Mouse (Mus musculus) embryonic facial prominence, embryonic 13.5 days (tissue): ENCODE results near the gene Nudcd3. TPM values are rescaled to one million over a fixed set of nuclear protein-coding genes. Genes with fewer than 3 reads are reported as not detected.

Experiments used
- ATAC-seq: fragments of 200-750 bp; cut with Nextera tagmentation; 2 replicates; pipeline ENCODE4 v1.8.0; 2017; ENCODE audit warnings: low read depth; ENCODE audit not compliant: insufficient number of reproducible peaks, insufficient read depth, low FRiP score, low TSS enrichment
- H3K27ac ChIP-seq: fragments of 300-500 bp; sonication (generic); 2 replicates; pipeline ENCODE4 v1.5.1; 2015; ENCODE audit warnings: moderate library complexity, mild to moderate bottlenecking, inconsistent platforms
- H3K27me3 ChIP-seq: fragments of 300-500 bp; sonication (generic); 2 replicates; pipeline ENCODE4 v1.6.1; 2015; ENCODE audit warnings: mild to moderate bottlenecking, inconsistent platforms
- H3K36me3 ChIP-seq: fragments of 300-500 bp; sonication (generic); 2 replicates; pipeline ENCODE4 v1.6.1; 2015; ENCODE audit warnings: mild to moderate bottlenecking, inconsistent platforms
- H3K4me1 ChIP-seq: fragments of 300-500 bp; sonication (generic); 2 replicates; pipeline ENCODE4 v1.6.1; 2015; ENCODE audit warnings: inconsistent platforms
- H3K4me2 ChIP-seq: fragments of 300-500 bp; sonication (generic); 2 replicates; pipeline ENCODE4 v1.6.1; 2015; ENCODE audit warnings: moderate library complexity, mild to moderate bottlenecking, inconsistent platforms
- H3K4me3 ChIP-seq: fragments of 300-500 bp; sonication (generic); 2 replicates; pipeline ENCODE4 v1.5.1; 2015; ENCODE audit warnings: mild to moderate bottlenecking, inconsistent platforms
- H3K9ac ChIP-seq: fragments of 300-500 bp; sonication (generic); 2 replicates; pipeline ENCODE4 v1.6.1; 2015; ENCODE audit warnings: mild to moderate bottlenecking, inconsistent platforms
- H3K9me3 ChIP-seq: fragments of 300-500 bp; sonication (generic); 2 replicates; pipeline ENCODE4 v1.6.1; 2016; ENCODE audit warnings: inconsistent platforms
- WGBS: fragments of 180-500 bp; shearing (Covaris S2); methylation state at CpG from one replicate; pipeline ENCODE4 v1.1.7; 2015; ENCODE audit warnings: mixed read lengths; 5-methylcytosine and 5-hydroxymethylcytosine counted together
- polyA plus RNA-seq: library from polyadenylated mRNA; unstranded; fragments of >200 nt; fragmentation: Nextera tagmentation; extraction: Ambion mirVana; gene quantifications from 2 replicates; pipeline ENCODE4 v1.2.1, GENCODE M21; 2015

The Nudcd3 gene
- polyA plus RNA-seq = 42.6 and 44.4 TPM in 2 replicates

GRCm38 (mm10) chr11:6200087-6200569 lies at the start of gene Nudcd3:
TSS of gene Nudcd3 (minus strand) at chr11:6200415.
- H3K9ac ChIP-seq = peak within 1 kb of the TSS; percentile 91
- peak; percentile 89 for ATAC-seq
- under 1% methylated on average over 39 of the region's 39 CpGs for WGBS
- no peaks in the 10 kb centered on the region for H3K36me3 ChIP-seq
- H3K27ac ChIP-seq = peak within 1 kb of the TSS; percentile 95
- H3K4me3 ChIP-seq = peak within 1 kb of the TSS; percentile 91
- no peaks in the 10 kb centered on the region for H3K27me3 ChIP-seq
- H3K4me2 ChIP-seq = peak within 1 kb of the TSS; percentile 71
- H3K4me1 ChIP-seq = peaks cover 16% of the 10 kb centered on the region
- H3K9me3 ChIP-seq = no peaks in the 10 kb centered on the region

- Histone ChIP-seq H3K4me2 (no peak overlapping the region), H3K9me3 (no peaks in the 10 kb centered on the region), H3K4me1 (no peaks in the 10 kb centered on the region), H3K9ac (no peak overlapping the region), H3K27me3 (no peaks in the 10 kb centered on the region), H3K27ac (no peak overlapping the region), H3K4me3 (no peak overlapping the region), H3K36me3 (no peaks in the 10 kb centered on the region)
- ATAC-seq = no peak
- 56% methylated on average over 19 of the region's 19 CpGs for WGBS
Measured at GRCm38 (mm10) chr11:6244707-6245106, 44.5 kb upstream of the Nudcd3 start.

GRCm38 (mm10) chr11:6233025-6233424 lies 32.8 kb upstream of the Nudcd3 start:
- Histone ChIP-seq H3K27me3 (no peaks in the 10 kb centered on the region), H3K36me3 (no peaks in the 10 kb centered on the region), H3K27ac (no peak overlapping the region), H3K4me3 (no peak overlapping the region), H3K4me2 (no peak overlapping the region), H3K9ac (no peak overlapping the region), H3K9me3 (peaks cover 24% of the 10 kb centered on the region), H3K4me1 (no peaks in the 10 kb centered on the region)
- 83% methylated on average over 4 of the region's 4 CpGs for WGBS
- ATAC-seq = no peak

GRCm38 (mm10) chr11:6230012-6230411 lies 29.8 kb upstream of the Nudcd3 start, which contains the start of gene Npc1l1:
TSS of gene Npc1l1 (minus strand) at chr11:6230143.
- H3K4me3 ChIP-seq = no peak within 1 kb of the TSS
- H3K9me3 ChIP-seq = peaks cover 7% of the 10 kb centered on the region; the same call in 1 of the 2 replicates
- no peak within 1 kb of the TSS for H3K4me2 ChIP-seq
- H3K4me1 ChIP-seq = no peaks in the 10 kb centered on the region
- no peak within 1 kb of the TSS for H3K27ac ChIP-seq
- no peaks in the 10 kb centered on the region for H3K27me3 ChIP-seq
- no peak for ATAC-seq
- H3K9ac ChIP-seq = no peak within 1 kb of the TSS
- no peaks in the 10 kb centered on the region for H3K36me3 ChIP-seq
- WGBS = 86% methylated on average over 7 of the region's 7 CpGs

DNA sequence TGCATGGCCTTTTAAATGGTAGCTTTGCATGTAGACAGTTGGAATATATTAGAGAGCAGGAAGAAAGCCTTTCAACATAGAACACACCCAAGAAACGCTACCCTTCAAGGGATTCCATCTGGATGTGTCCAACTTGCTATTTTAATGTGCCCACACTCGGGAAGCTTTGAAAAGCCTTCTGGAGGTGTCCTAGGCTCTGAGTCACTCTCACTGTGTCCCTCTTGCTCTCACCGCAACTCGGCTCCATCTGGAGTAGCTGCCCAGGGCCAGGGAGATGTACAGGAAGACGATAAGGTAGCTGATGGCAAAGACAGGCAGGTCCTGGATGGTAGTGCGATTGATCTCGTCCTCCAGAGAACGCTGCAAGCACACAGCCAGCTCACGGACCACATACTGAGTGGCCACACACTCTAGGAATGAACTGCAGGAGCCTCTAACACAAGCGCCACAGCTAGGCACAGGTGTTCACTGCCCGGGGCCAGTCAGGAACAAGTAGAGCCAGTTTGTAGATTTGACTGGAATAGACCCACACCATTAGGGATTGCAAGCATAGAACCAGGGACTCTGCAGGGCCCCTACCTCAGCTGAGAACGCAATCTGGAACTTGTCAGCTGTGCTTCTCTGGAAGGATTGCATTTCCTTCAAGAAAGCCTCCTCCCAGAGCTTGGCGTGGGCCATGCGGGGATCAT lies 24.5 kb upstream of the Nudcd3 start:
- no peak for ATAC-seq
- H3K9me3 ChIP-seq = no peaks in the 10 kb centered on the region
- no peaks in the 10 kb centered on the region for H3K4me1 ChIP-seq
- H3K27ac ChIP-seq = no peak overlapping the region
- no peak overlapping the region for H3K9ac ChIP-seq
- WGBS = 68% methylated on average over 14 of the region's 14 CpGs
- no peaks in the 10 kb centered on the region for H3K27me3 ChIP-seq
- no peak overlapping the region for H3K4me3 ChIP-seq
- no peaks in the 10 kb centered on the region for H3K36me3 ChIP-seq
- no peak overlapping the region for H3K4me2 ChIP-seq

DNA sequence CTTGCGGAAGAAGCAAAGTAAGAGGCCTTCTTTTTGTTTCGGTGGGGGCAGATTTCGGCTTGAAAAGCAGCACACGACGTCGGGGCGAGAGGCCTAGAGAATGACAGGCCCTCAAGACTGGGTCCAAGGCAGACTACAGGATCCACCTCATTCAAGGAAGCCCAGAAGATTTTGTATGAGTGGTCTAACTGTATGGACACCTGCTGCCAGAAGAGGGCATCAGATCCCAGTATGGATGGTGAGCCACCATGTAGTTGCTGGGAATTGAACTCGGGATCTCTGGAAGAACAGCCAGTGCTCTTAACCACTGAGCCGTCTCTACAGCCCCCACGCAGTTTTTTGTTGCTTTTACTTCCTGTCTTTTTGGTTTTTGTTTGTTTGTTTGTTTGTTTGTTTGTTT lies 22.0 kb upstream of the Nudcd3 start:
- Histone ChIP-seq H3K4me1 (no peaks in the 10 kb centered on the region), H3K4me2 (no peak overlapping the region), H3K4me3 (no peak overlapping the region), H3K9me3 (no peaks in the 10 kb centered on the region), H3K27ac (no peak overlapping the region), H3K9ac (no peak overlapping the region), H3K27me3 (no peaks in the 10 kb centered on the region), H3K36me3 (no peaks in the 10 kb centered on the region)
- 93% methylated on average over 10 of the region's 10 CpGs for WGBS
- ATAC-seq = no peak

DNA sequence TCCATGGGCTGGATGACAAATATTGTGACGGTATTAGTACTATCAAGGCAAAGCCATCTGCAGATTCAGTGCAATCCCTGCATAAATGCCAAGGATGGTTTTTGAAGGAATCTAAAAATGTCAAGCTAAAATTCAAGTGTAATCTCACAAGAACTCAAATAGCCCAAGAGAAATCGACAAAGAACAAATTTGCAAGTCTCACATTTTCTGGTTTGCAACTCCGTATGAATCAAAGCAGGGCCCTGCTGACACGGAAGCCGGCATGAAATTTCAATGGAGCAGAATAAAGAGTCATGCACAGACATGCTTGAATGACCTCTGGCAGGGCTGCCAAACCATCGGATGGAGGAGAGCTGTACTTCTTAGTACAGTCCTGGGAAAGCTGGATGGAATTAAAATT lies 19.8 kb upstream of the Nudcd3 start:
- H3K36me3 ChIP-seq = no peaks in the 10 kb centered on the region
- no peak overlapping the region for H3K27ac ChIP-seq
- no peak overlapping the region for H3K9ac ChIP-seq
- H3K4me1 ChIP-seq = no peaks in the 10 kb centered on the region
- no peak overlapping the region for H3K4me2 ChIP-seq
- H3K9me3 ChIP-seq = no peaks in the 10 kb centered on the region
- WGBS = 75% methylated on average over 6 of the region's 6 CpGs
- H3K27me3 ChIP-seq = no peaks in the 10 kb centered on the region
- H3K4me3 ChIP-seq = no peak overlapping the region
- ATAC-seq = no peak

DNA sequence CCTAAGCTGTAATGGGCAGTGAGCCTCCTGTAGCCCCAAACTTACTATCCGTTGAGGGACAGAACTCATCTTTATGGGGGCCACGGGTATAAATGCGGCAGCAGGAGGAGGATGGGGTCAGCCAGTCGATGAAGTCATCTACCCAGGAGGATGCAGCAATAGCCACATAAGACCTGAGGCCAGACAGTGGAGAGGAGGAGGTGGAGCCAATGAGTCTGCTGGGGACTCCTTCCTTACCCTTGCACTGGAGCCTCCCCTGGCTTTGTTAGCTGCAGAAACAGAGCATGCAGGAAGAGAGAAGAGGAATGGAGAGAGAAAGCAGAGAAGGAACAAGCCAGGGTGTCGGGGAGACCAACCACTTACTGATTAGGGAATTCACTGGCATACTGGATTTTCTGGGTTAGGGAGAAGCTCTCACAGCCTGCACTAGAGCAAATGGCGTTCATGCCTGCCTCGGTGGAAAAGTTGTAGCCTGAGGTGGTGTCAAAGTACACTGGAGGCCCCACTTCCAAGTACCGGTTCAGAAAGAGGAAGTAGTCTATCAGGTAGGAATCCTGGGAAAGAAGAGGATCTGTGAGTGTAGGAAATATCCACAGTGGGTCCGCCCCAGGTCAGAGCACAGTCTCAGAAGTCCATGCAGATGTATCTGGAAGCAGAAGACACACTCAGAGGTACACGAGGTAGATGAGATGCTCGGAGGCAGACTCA lies 18.1 kb upstream of the Nudcd3 start:
- Histone ChIP-seq H3K4me3 (no peak overlapping the region), H3K4me1 (no peaks in the 10 kb centered on the region), H3K4me2 (no peak overlapping the region), H3K27ac (no peak overlapping the region), H3K27me3 (no peaks in the 10 kb centered on the region), H3K36me3 (no peaks in the 10 kb centered on the region), H3K9me3 (no peaks in the 10 kb centered on the region), H3K9ac (no peak overlapping the region)
- WGBS = 79% methylated on average over 11 of the region's 11 CpGs
- no peak for ATAC-seq

DNA sequence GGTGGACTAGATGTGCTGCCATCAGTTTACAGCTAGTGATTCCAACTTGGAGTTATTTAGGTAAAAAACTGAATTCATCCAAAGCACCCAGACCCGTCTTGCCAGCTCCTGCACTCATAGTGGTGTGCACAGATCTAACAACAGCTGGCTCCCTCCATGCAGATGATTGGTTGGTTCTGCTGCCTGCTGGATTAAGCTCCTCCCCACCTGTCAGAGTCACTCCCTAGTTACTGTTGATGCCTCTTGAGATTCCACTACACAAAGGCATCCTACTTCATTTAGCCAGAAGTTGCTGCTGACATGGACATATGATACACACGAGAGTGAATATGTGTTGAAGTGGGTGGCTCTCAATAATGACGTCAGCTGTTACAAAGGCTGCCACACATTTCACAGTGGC lies 16.6 kb upstream of the Nudcd3 start:
- Histone ChIP-seq H3K36me3 (no peaks in the 10 kb centered on the region), H3K27ac (no peak overlapping the region), H3K4me3 (no peak overlapping the region), H3K9ac (no peak overlapping the region), H3K9me3 (no peaks in the 10 kb centered on the region), H3K4me1 (no peaks in the 10 kb centered on the region), H3K27me3 (no peaks in the 10 kb centered on the region), H3K4me2 (no peak overlapping the region)
- no peak for ATAC-seq
- WGBS = 40% methylated on average over 3 of the region's 3 CpGs

GRCm38 (mm10) chr11:6208158-6208557 lies 7.9 kb upstream of the Nudcd3 start:
- Histone ChIP-seq H3K36me3 (no peaks in the 10 kb centered on the region), H3K9me3 (0 out of 2 replicates have a peak, but pooled peaks cover 3% of the 10 kb centered on the region), H3K4me2 (no peak overlapping the region), H3K9ac (no peak overlapping the region), H3K27me3 (no peaks in the 10 kb centered on the region), H3K4me3 (no peak overlapping the region), H3K27ac (no peak overlapping the region), H3K4me1 (no peaks in the 10 kb centered on the region)
- no peak for ATAC-seq
- WGBS = 82% methylated on average over 1 of the region's 1 CpGs

GRCm38 (mm10) chr11:6207090-6207489 lies 6.9 kb upstream of the Nudcd3 start:
- WGBS = 85% methylated on average over 2 of the region's 2 CpGs
- H3K27ac ChIP-seq = no peak overlapping the region
- no peaks in the 10 kb centered on the region for H3K4me1 ChIP-seq
- ATAC-seq = no peak
- H3K4me3 ChIP-seq = no peak overlapping the region
- H3K27me3 ChIP-seq = no peaks in the 10 kb centered on the region
- H3K36me3 ChIP-seq = no peaks in the 10 kb centered on the region
- H3K9me3 ChIP-seq = 0 out of 2 replicates have a peak, but pooled peaks cover 3% of the 10 kb centered on the region
- no peak overlapping the region for H3K9ac ChIP-seq
- H3K4me2 ChIP-seq = no peak overlapping the region

DNA sequence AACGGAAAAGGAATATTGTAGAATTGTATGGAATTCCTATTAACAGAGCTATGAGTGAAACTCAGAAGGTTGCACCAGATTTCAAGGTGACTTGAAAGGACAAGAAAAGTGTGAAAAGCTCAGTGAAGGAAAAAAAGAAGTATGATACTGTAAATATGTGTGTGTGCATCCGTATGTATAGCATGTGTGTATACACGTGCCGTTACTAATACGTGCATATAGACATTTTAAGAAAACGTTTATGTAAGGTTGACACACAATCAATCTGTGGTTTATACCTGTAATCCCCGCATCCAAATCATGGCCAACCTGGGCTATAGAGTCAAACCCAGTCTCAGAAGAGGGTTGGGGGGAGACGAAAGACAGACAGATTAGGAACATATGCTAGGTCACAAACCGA lies 355 bp upstream of the Nudcd3 start:
- peak overlapping the region; percentile 95 for H3K27ac ChIP-seq
- no peak for ATAC-seq
- WGBS = 23% methylated on average over 9 of the region's 9 CpGs

More for the DNA sequence above, 355 bp upstream of the Nudcd3 start:
- no peaks in the 10 kb centered on the region for H3K9me3 ChIP-seq
- H3K4me2 ChIP-seq = peak overlapping the region; percentile 71
- peak overlapping the region; percentile 91 for H3K9ac ChIP-seq
- H3K36me3 ChIP-seq = no peaks in the 10 kb centered on the region
- no peaks in the 10 kb centered on the region for H3K27me3 ChIP-seq
- peak overlapping the region; percentile 91 for H3K4me3 ChIP-seq
- H3K4me1 ChIP-seq = peaks cover 16% of the 10 kb centered on the region
